ENCODE assay signal across 30 mouse cellular contexts in genomic region chr5:34943428-34943827, GRCm38 (mm10). TPM values are rescaled to one million over a fixed set of nuclear protein-coding genes. Genes with fewer than 3 reads are reported as not detected.
DNase-seq lines count a peak whose midpoint lies in the region; ATAC-seq lines count a peak whose summit lies in the region.
"Had no signal": no experiment of that assay in that cellular context is flagged by ENCODE, and none has a peak within 500 bp of the region (broad histone marks: within the 10 kb centered on the region; RNA-seq: fewer than 3 reads in every experiment).

No protein-coding gene starts in this region.

- no peak for ATAC-seq in forebrain, embryonic 11.5 days (replicated peaks; ENCODE audit: low FRiP score)
- ATAC-seq in forebrain, embryonic 13.5 days: no peak
- ATAC-seq in common myeloid progenitor, adult 5-6 weeks (replicated peaks; ENCODE audit: low read depth, poor library complexity, severe bottlenecking): peak; percentile 75
- ATAC-seq in liver, embryonic 15.5 days (ENCODE audit: insufficient read depth): peak; percentile 40; the same call in 1 of the 2 replicates
- ATAC-seq: activated CD4-positive, CD25-positive, alpha-beta regulatory T cell, adult 4 months; forebrain, postnatal 0 days; midbrain, embryonic 16.5 days had no signal

- 83% methylated on average over 3 of the region's 3 CpGs for WGBS in forebrain, embryonic 11.5 days
- WGBS in forebrain, embryonic 13.5 days: 88% methylated on average over 3 of the region's 3 CpGs
- 16% methylated on average over 3 of the region's 3 CpGs for WGBS in liver, embryonic 15.5 days (ENCODE audit: insufficient replicate concordance)

- no peaks in the 10 kb centered on the region for H3K9me3 ChIP-seq in forebrain, embryonic 11.5 days (ENCODE audit: control insufficient read depth, low read length)
- H3K9me3 ChIP-seq in forebrain, embryonic 13.5 days (replicated peaks): no peaks in the 10 kb centered on the region
- no peaks in the 10 kb centered on the region for H3K9me3 ChIP-seq in liver, embryonic 15.5 days (replicated peaks)
- H3K9me3 ChIP-seq: heart, embryonic 12.5 days; kidney, embryonic 15.5 days; neural tube, embryonic 12.5 days had no signal

- peak overlapping the region; percentile 81; the same call in 1 of the 2 replicates for H3K27ac ChIP-seq in forebrain, embryonic 11.5 days (ENCODE audit: low read depth, low read length)
- no peak overlapping the region for H3K27ac ChIP-seq in forebrain, embryonic 13.5 days
- H3K27ac ChIP-seq in liver, embryonic 15.5 days (replicated peaks): 0 out of 2 replicates have a peak overlapping the region, but pooled peaks have one; percentile 15
- H3K27ac ChIP-seq: hindbrain, embryonic 14.5 days; kidney, embryonic 15.5 days; layer of hippocampus, adult 2 months; neural tube, embryonic 12.5 days; stomach, postnatal 0 days had no signal

- H3K27me3 ChIP-seq in forebrain, embryonic 11.5 days (ENCODE audit: control insufficient read depth, insufficient read depth, low read length): no peaks in the 10 kb centered on the region
- no peaks in the 10 kb centered on the region for H3K27me3 ChIP-seq in forebrain, embryonic 13.5 days
- H3K27me3 ChIP-seq in liver, embryonic 15.5 days: no peaks in the 10 kb centered on the region
- H3K27me3 ChIP-seq: heart, embryonic 12.5 days; kidney, embryonic 15.5 days; neural tube, embryonic 12.5 days had no signal

- H3K9ac ChIP-seq in forebrain, embryonic 11.5 days (ENCODE audit: low read length): no peak overlapping the region
- no peak overlapping the region for H3K9ac ChIP-seq in forebrain, embryonic 13.5 days
- no peak overlapping the region for H3K9ac ChIP-seq in liver, embryonic 15.5 days
- H3K9ac ChIP-seq: forebrain, postnatal 0 days; heart, embryonic 12.5 days; hindbrain, embryonic 14.5 days; kidney, embryonic 15.5 days; neural tube, embryonic 12.5 days had no signal

- H3K4me3 ChIP-seq in forebrain, embryonic 11.5 days (ENCODE audit: low read depth, low read length): no peak overlapping the region
- no peak overlapping the region for H3K4me3 ChIP-seq in forebrain, embryonic 13.5 days
- H3K4me3 ChIP-seq in liver, embryonic 15.5 days (replicated peaks): no peak overlapping the region
- H3K4me3 ChIP-seq: heart, embryonic 12.5 days; kidney, embryonic 15.5 days; layer of hippocampus, adult 2 months; neural tube, embryonic 12.5 days had no signal

- DNase-seq in forebrain, embryonic 11.5 days (ENCODE audit: low spot score): no peak
- DNase-seq in 416B (ENCODE audit: low read depth): peak; percentile 95
- DNase-seq in thymus, postnatal 4 days: no peak
- DNase-seq in spleen, postnatal 4 days (ENCODE audit: low spot score in 2 of 2): no peak
- DNase-seq in neural tube, embryonic 10.5 days (ENCODE audit: extremely low spot score, low spot score): no peak
- DNase-seq: adrenal gland, adult 2 months; cerebellum, adult 2 months; cerebellum, postnatal 14 days; forebrain, postnatal 0 days; heart, postnatal 4 days; kidney, adult 18-20 months; kidney, postnatal 36 days; left cerebral cortex, postnatal 4 days; lung, adult 2 months; lung, postnatal 10 days; right cerebral cortex, adult 18-20 months; spleen, adult 18-20 months; thymus, adult 18-20 months; thymus, postnatal 25 days had no signal

- H3K4me1 ChIP-seq in forebrain, embryonic 11.5 days (replicated peaks; ENCODE audit: control insufficient read depth, insufficient read depth, low read length): 0 out of 2 replicates have a peak, but pooled peaks cover 2% of the 10 kb centered on the region
- H3K4me1 ChIP-seq in forebrain, embryonic 13.5 days: peaks cover 16% of the 10 kb centered on the region
- peaks cover 38% of the 10 kb centered on the region for H3K4me1 ChIP-seq in liver, embryonic 15.5 days (replicated peaks)
- H3K4me1 ChIP-seq: neural tube, embryonic 12.5 days had no signal

- H3K4me2 ChIP-seq in forebrain, embryonic 11.5 days (ENCODE audit: low read depth, low read length, severe bottlenecking): no peak overlapping the region
- H3K4me2 ChIP-seq in forebrain, embryonic 13.5 days: no peak overlapping the region
- no peak overlapping the region for H3K4me2 ChIP-seq in liver, embryonic 15.5 days
- H3K4me2 ChIP-seq: heart, embryonic 12.5 days; hindbrain, embryonic 14.5 days; kidney, embryonic 15.5 days; neural tube, embryonic 12.5 days had no signal

- no peaks in the 10 kb centered on the region for H3K36me3 ChIP-seq in forebrain, embryonic 11.5 days (ENCODE audit: control insufficient read depth, insufficient read depth, low read length)
- no peaks in the 10 kb centered on the region for H3K36me3 ChIP-seq in forebrain, embryonic 13.5 days (ENCODE audit: poor library complexity, severe bottlenecking)
- no peaks in the 10 kb centered on the region for H3K36me3 ChIP-seq in liver, embryonic 15.5 days (replicated peaks)
- H3K36me3 ChIP-seq: heart, embryonic 12.5 days; kidney, embryonic 15.5 days; neural tube, embryonic 12.5 days had no signal

RNA-seq across cellular contexts. Expression of gene Rgs12, which starts 5.8 kb away (rescaled TPM):
- polyA plus RNA-seq in forebrain, embryonic 11.5 days (2014; fragmentation: Nextera tagmentation; extraction: Ambion mirVana): 54.4 and 55.9 TPM in 2 replicates
- 64.7 and 71.2 TPM in 2 replicates for polyA plus RNA-seq in forebrain, embryonic 13.5 days (2015; fragmentation: Nextera tagmentation; extraction: Ambion mirVana)
- 20.7 and 24.2 TPM in 2 replicates for total RNA-seq in common myeloid progenitor, adult 5-6 weeks (2017)
- polyA plus RNA-seq in liver, embryonic 15.5 days (2015; fragmentation: Nextera tagmentation; extraction: Ambion mirVana): 17.0 and 20.1 TPM in 2 replicates

RNA-seq across cellular contexts. Expression of gene Msantd1, which starts 35.6 kb away (rescaled TPM):
- polyA plus RNA-seq in forebrain, embryonic 11.5 days (2014; fragmentation: Nextera tagmentation; extraction: Ambion mirVana): 2.5 and 2.8 TPM in 2 replicates
- polyA plus RNA-seq in forebrain, embryonic 13.5 days (2015; fragmentation: Nextera tagmentation; extraction: Ambion mirVana): 2.2 and 3.9 TPM in 2 replicates
- total RNA-seq in common myeloid progenitor, adult 5-6 weeks (2017): 1.0 and 2.7 TPM in 2 replicates
- polyA plus RNA-seq in liver, embryonic 15.5 days (2015; fragmentation: Nextera tagmentation; extraction: Ambion mirVana): 0.10 and 0.30 TPM in 2 replicates

Comparison
In these comparisons a context has a peak if more than half of its experiments do, and no peak if none do; other contexts are left out.
1. ATAC-seq: peak in common myeloid progenitor, adult 5-6 weeks (single experiment) and liver, embryonic 15.5 days (single experiment); none in forebrain, embryonic 11.5 days (single experiment) and forebrain, embryonic 13.5 days (single experiment).